Mouse (Mus musculus) left cerebral cortex, adult 18-20 months (tissue): ENCODE data around the gene Ovol2. TPM values are rescaled to one million over a fixed set of nuclear protein-coding genes. Genes with fewer than 3 reads are reported as not detected.
A peak's percentile ranks its signal among the peaks of the same experiment; 100 is the strongest.
"Not testable (repeated sequence)": the region's sequence is repeated elsewhere in the genome, so short reads cannot be mapped to it uniquely, and the experiment has no call there.

ENCODE experiments used
- DNase-seq, 2 experiments: peaks; one replicate each; pipeline ENCODE4 v3.0.0; 2021 to 2022; ENCODE audit warnings: low spot score in 2 of 2, mixed read lengths in 1 of 2
- long read RNA-seq, 2 experiments: library from polyadenylated mRNA; stranded (forward); transcript quantifications; one replicate each; pipeline ENCODE4 v2.0.0; 2021
- total RNA-seq, 2 experiments: library from RNA; stranded (reverse); gene quantifications; 2 replicates each; pipeline ENCODE4 v1.2.3; 2021

Gene Ovol2
- 10 to 100 TPM in 1 of 2 experiments, 1 to 10 TPM in 1; 9.8 to 11.1 TPM for total RNA-seq
- long read RNA-seq, experiment 1, partial matches to known transcripts: 13 of 20 reads
- long read RNA-seq, experiment 1, other reads (novel, unspliced or antisense): 3 of 20 reads
- long read RNA-seq, experiment 2, partial matches to known transcripts: 10 of 16 reads
- long read RNA-seq, experiment 2, other reads (novel, unspliced or antisense): 2 of 16 reads

GRCm38 (mm10) chr2:144331401-144332302, at the start of gene Ovol2:
Gene Ovol2, minus strand, starts transcription at chr2:144332146.
- peak; percentile 26 to 29 for DNase-seq

- DNase-seq: no peak
These were observed 49.8 kb upstream of the Ovol2 start for GRCm38 (mm10) chr2:144381741-144382140.

GRCm38 (mm10) chr2:144381293-144381692, 49.3 kb upstream of the Ovol2 start:
- DNase-seq: no peak

GRCm38 (mm10) chr2:144375063-144375703, 43.2 kb upstream of the Ovol2 start:
- DNase-seq: no peak

- DNase-seq: peak in 1 of 2 experiments; percentile 28
These were observed 41.1 kb upstream of the Ovol2 start for GRCm38 (mm10) chr2:144373063-144373462.

GRCm38 (mm10) chr2:144371566-144371965, 39.6 kb upstream of the Ovol2 start:
- DNase-seq: no peak

GRCm38 (mm10) chr2:144369511-144369910, 37.6 kb upstream of the Ovol2 start:
- no peak for DNase-seq

- no peak for DNase-seq
These were observed 37.1 kb upstream of the Ovol2 start for GRCm38 (mm10) chr2:144369020-144369421.

- DNase-seq: peak; percentile 96
These were observed 36.6 kb upstream of the Ovol2 start, which contains the start of the genes Kat14 and Pet117 for GRCm38 (mm10) chr2:144368400-144369019. Gene Kat14, plus strand, starts transcription at chr2:144368983. Gene Pet117, plus strand, starts transcription at chr2:144368996.

GRCm38 (mm10) chr2:144352843-144353242, 20.9 kb upstream of the Ovol2 start:
- DNase-seq: peak; percentile 18 to 31

- no peak for DNase-seq
These were observed 16.6 kb upstream of the Ovol2 start for GRCm38 (mm10) chr2:144348525-144348924.

- DNase-seq: no peak
These were observed 11.2 kb upstream of the Ovol2 start for GRCm38 (mm10) chr2:144343158-144343557.

- not testable (repeated sequence) for DNase-seq
These were observed 6.2 kb upstream of the Ovol2 start for GRCm38 (mm10) chr2:144338149-144338548.

- no peak for DNase-seq
These were observed 5.8 kb upstream of the Ovol2 start for GRCm38 (mm10) chr2:144337701-144338100.

- no peak for DNase-seq
These were observed 5.3 kb upstream of the Ovol2 start for GRCm38 (mm10) chr2:144337230-144337629.

- DNase-seq: peak; percentile 39 to 51
These were observed 1.3 kb upstream of the Ovol2 start for GRCm38 (mm10) chr2:144333138-144333842.

GRCm38 (mm10) chr2:144332486-144332885, 540 bp upstream of the Ovol2 start:
- DNase-seq: no peak

- DNase-seq: peak in 1 of 2 experiments; percentile 45
These were observed 980 bp downstream of the Ovol2 start for GRCm38 (mm10) chr2:144330960-144331371.

GRCm38 (mm10) chr2:144330352-144330959, 1.5 kb downstream of the Ovol2 start:
- peak in 1 of 2 experiments; percentile 32 for DNase-seq

GRCm38 (mm10) chr2:144329937-144330336, 2.0 kb downstream of the Ovol2 start:
- no peak for DNase-seq
